Mouse (Mus musculus) midbrain, embryonic 14.5 days (tissue): ENCODE measurements at regions not wholly inside any gene's neighbourhood (a gene's known extent, or its start where the extent isn't known, plus 50 kb on each side); places are given as distances from the start of the nearest gene placed in this dataset.

ENCODE experiments used
- ATAC-seq: fragments of 200-750 bp; cut with Nextera tagmentation; 2 replicates; pipeline ENCODE4 v1.8.0; 2017; ENCODE audit warnings: moderate number of reproducible peaks, moderate library complexity; ENCODE audit not compliant: low FRiP score, low TSS enrichment
- DNase-seq: peaks from one replicate; pipeline ENCODE4 v3.0.0-alpha.2; 2015
- H3K27ac ChIP-seq: fragments of 300-500 bp; sonication (generic); replicated peaks from 2 replicates; pipeline ENCODE4 v1.5.1; 2014; ENCODE audit warnings: mild to moderate bottlenecking, low read depth, low read length, moderate library complexity
- H3K27me3 ChIP-seq: fragments of 300-500 bp; sonication (generic); 2 replicates; pipeline ENCODE4 v1.6.1; 2014; ENCODE audit warnings: low read length, control low read depth, mixed read lengths; ENCODE audit not compliant: control insufficient read depth, insufficient read depth
- H3K36me3 ChIP-seq: fragments of 300-500 bp; sonication (generic); 2 replicates; pipeline ENCODE4 v1.6.1; 2014; ENCODE audit warnings: low read length, control low read depth; ENCODE audit not compliant: control insufficient read depth, insufficient read depth
- H3K4me1 ChIP-seq: fragments of 300-500 bp; sonication (generic); 2 replicates; pipeline ENCODE4 v1.6.1; 2014; ENCODE audit warnings: mild to moderate bottlenecking, antibody characterized with exemption, low read length, control low read depth; ENCODE audit not compliant: control insufficient read depth, insufficient read depth
- H3K4me2 ChIP-seq: fragments of 300-500 bp; sonication (generic); 2 replicates; pipeline ENCODE4 v1.6.1; 2014; ENCODE audit warnings: mild to moderate bottlenecking, low read length, moderate library complexity
- H3K4me3 ChIP-seq: fragments of 300-500 bp; sonication (generic); replicated peaks from 2 replicates; pipeline ENCODE4 v1.5.1; 2014; ENCODE audit warnings: low read depth, low read length
- H3K9ac ChIP-seq: fragments of 300-500 bp; sonication (generic); replicated peaks from 2 replicates; pipeline ENCODE4 v1.6.1; 2014; ENCODE audit warnings: mild to moderate bottlenecking, low read length, moderate library complexity
- H3K9me3 ChIP-seq: fragments of 300-500 bp; sonication (generic); 2 replicates; pipeline ENCODE4 v1.6.1; 2016; ENCODE audit warnings: low read length, control low read depth, mixed read lengths; ENCODE audit not compliant: control insufficient read depth
- WGBS: fragments of 180-500 bp; shearing (Covaris S2); extraction: QIAGEN DNeasy Blood & Tissue Kit; methylation state at CpG from one replicate; pipeline ENCODE4 v1.1.7; 2014; 5-methylcytosine and 5-hydroxymethylcytosine counted together

GRCm38 (mm10) chr16:53480664-53481063 lies 1026.8 kb upstream of the Alcam start:
- Histone ChIP-seq H3K4me3 (no peak overlapping the region), H3K27me3 (no peaks in the 10 kb centered on the region), H3K9ac (no peak overlapping the region), H3K4me1 (no peaks in the 10 kb centered on the region), H3K36me3 (no peaks in the 10 kb centered on the region), H3K9me3 (no peaks in the 10 kb centered on the region), H3K4me2 (no peak overlapping the region), H3K27ac (no peak overlapping the region)
- DNase-seq (no peak), ATAC-seq (no peak)

DNA sequence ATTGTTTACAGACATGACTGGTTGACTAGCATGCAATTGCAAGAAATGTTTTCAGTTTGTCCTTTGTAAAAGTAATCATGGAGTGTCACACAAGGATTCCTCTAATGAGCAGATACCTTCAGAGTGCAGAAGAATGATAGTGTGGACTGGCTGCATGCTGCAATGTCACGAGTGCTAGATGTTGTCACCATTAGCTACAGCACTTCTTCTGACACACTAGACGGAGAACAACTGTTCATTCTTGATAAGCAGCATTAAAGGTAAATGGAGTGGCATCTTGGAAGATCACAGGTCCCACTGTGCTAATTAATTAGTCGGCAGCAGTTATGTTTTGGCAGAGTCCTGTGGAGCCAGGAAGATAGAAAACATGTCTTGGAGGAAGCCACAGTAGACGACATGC lies 985.6 kb upstream of the Alcam start:
- Histone ChIP-seq H3K27ac (no peak overlapping the region), H3K4me3 (no peak overlapping the region), H3K9ac (no peak overlapping the region), H3K36me3 (no peaks in the 10 kb centered on the region), H3K9me3 (no peaks in the 10 kb centered on the region), H3K27me3 (no peaks in the 10 kb centered on the region), H3K4me1 (no peaks in the 10 kb centered on the region), H3K4me2 (no peak overlapping the region)
- no peak for ATAC-seq
- no peak for DNase-seq
- 77% methylated on average over 4 of the region's 4 CpGs for WGBS

GRCm38 (mm10) chr16:53418416-53418815 lies 964.5 kb upstream of the Alcam start:
- Histone ChIP-seq H3K4me1 (no peaks in the 10 kb centered on the region), H3K36me3 (no peaks in the 10 kb centered on the region), H3K4me2 (no peak overlapping the region), H3K4me3 (no peak overlapping the region), H3K27me3 (no peaks in the 10 kb centered on the region), H3K27ac (no peak overlapping the region), H3K9me3 (no peaks in the 10 kb centered on the region), H3K9ac (no peak overlapping the region)
- WGBS: 79% methylated on average over 2 of the region's 2 CpGs
- ATAC-seq (no peak), DNase-seq (no peak)

- Histone ChIP-seq H3K27me3 (no peaks in the 10 kb centered on the region), H3K4me2 (no peak overlapping the region), H3K4me1 (no peaks in the 10 kb centered on the region), H3K4me3 (no peak overlapping the region), H3K36me3 (no peaks in the 10 kb centered on the region), H3K9me3 (no peaks in the 10 kb centered on the region), H3K27ac (no peak overlapping the region), H3K9ac (no peak overlapping the region)
- 74% methylated on average over 4 of the region's 4 CpGs for WGBS
- ATAC-seq (no peak), DNase-seq (peak; percentile 18)
These were observed 931.3 kb upstream of the Alcam start for GRCm38 (mm10) chr16:53385176-53385575.

DNA sequence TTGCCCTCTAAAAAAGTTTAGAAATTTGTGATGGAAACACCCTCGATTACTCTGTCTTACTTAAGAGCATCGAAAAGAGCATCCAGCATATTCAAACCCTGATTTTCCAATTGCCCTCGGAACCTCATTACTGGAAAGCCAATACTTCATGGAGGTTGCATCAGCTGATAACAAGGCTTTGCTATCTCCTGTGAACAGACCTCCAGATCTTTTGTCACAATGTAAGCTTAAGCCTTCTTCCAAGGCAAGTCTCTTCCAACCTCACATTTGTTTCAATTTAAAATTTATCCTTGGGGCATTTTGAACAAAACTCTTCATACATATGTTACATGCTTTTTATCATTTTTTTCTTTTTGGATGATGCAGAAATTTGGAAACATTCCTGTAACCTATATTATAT lies 888.3 kb upstream of the Alcam start:
- Histone ChIP-seq H3K9ac (no peak overlapping the region), H3K9me3 (no peaks in the 10 kb centered on the region), H3K4me1 (no peaks in the 10 kb centered on the region), H3K4me2 (no peak overlapping the region), H3K27ac (no peak overlapping the region), H3K27me3 (no peaks in the 10 kb centered on the region), H3K4me3 (no peak overlapping the region), H3K36me3 (no peaks in the 10 kb centered on the region)
- 77% methylated on average over 3 of the region's 3 CpGs for WGBS
- ATAC-seq: no peak
- no peak for DNase-seq

- Histone ChIP-seq H3K36me3 (no peaks in the 10 kb centered on the region), H3K9me3 (no peaks in the 10 kb centered on the region), H3K4me2 (no peak overlapping the region), H3K27ac (no peak overlapping the region), H3K4me3 (no peak overlapping the region), H3K9ac (no peak overlapping the region), H3K4me1 (no peaks in the 10 kb centered on the region), H3K27me3 (no peaks in the 10 kb centered on the region)
- DNase-seq (no peak), ATAC-seq (no peak)
These were observed 872.5 kb upstream of the Alcam start for GRCm38 (mm10) chr16:53326353-53326752.

- Histone ChIP-seq H3K4me3 (no peak overlapping the region), H3K9me3 (no peaks in the 10 kb centered on the region), H3K9ac (no peak overlapping the region), H3K27me3 (no peaks in the 10 kb centered on the region), H3K4me1 (no peaks in the 10 kb centered on the region), H3K4me2 (no peak overlapping the region), H3K36me3 (no peaks in the 10 kb centered on the region), H3K27ac (no peak overlapping the region)
- DNase-seq (no peak), ATAC-seq (no peak)
- 88% methylated on average over 1 of the region's 1 CpGs for WGBS
These were observed 838.2 kb upstream of the Alcam start for GRCm38 (mm10) chr16:53292081-53292480.

- no peak overlapping the region for H3K4me3 ChIP-seq
- H3K9me3 ChIP-seq: no peaks in the 10 kb centered on the region
- DNase-seq (no peak), ATAC-seq (no peak)
- no peak overlapping the region for H3K27ac ChIP-seq
- H3K36me3 ChIP-seq: no peaks in the 10 kb centered on the region
- no peaks in the 10 kb centered on the region for H3K4me1 ChIP-seq
- H3K27me3 ChIP-seq: no peaks in the 10 kb centered on the region
- no peak overlapping the region for H3K4me2 ChIP-seq
- WGBS: 85% methylated on average over 2 of the region's 2 CpGs
- H3K9ac ChIP-seq: no peak overlapping the region
These were observed 828.1 kb upstream of the Alcam start for GRCm38 (mm10) chr16:53282014-53282413.

DNA sequence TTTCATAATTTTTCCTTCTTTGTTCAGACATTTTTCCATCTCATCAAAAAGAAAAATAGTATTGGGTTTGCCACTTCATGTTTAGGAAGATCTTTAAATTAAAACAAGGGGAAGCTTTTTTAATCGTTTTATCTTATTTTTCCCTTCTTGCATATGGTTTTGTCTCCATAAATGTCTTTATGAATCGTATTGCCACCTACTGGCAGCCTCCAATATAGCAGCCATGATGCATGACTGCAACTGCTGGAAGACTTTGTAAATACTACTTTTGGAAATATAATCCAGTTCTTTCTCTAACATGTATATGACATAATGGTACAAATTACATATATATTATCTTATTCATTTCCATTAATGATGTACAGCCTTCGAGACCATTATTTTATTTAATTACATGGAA lies 812.2 kb upstream of the Alcam start:
- WGBS: 22% methylated on average over 3 of the region's 3 CpGs
- H3K27me3 ChIP-seq: no peaks in the 10 kb centered on the region
- no peak overlapping the region for H3K27ac ChIP-seq
- H3K9me3 ChIP-seq: no peaks in the 10 kb centered on the region
- DNase-seq: peak; percentile 93
- no peak for ATAC-seq
- no peaks in the 10 kb centered on the region for H3K4me1 ChIP-seq
- H3K4me3 ChIP-seq: no peak overlapping the region
- no peaks in the 10 kb centered on the region for H3K36me3 ChIP-seq
- no peak overlapping the region for H3K9ac ChIP-seq
- H3K4me2 ChIP-seq: no peak overlapping the region
